Mouse (Mus musculus) heart, postnatal 36 days (tissue): Measurements from ENCODE around the gene Mad2l2. TPM values are rescaled to one million over a fixed set of nuclear protein-coding genes. Genes with fewer than 3 reads are reported as not detected.

ENCODE experiments used
- DNase-seq, 2 experiments: peaks; one replicate each; pipeline ENCODE4 v3.0.0; 2021 to 2022
- intact Hi-C: fragments of 180-260 bp; cut with DNase I; formaldehyde crosslinking; loops from one replicate; pipeline ENCODE4 v1.15.1; 2025
- total RNA-seq, 2 experiments: library from RNA; stranded (reverse); gene quantifications; 2 replicates each; pipeline ENCODE4 v1.2.3; 2021

Gene Mad2l2
- 10 to 100 TPM; 10.6 to 11.9 TPM for total RNA-seq

GRCm38 (mm10) chr4:148130133-148130532 lies at the start of gene Mad2l2:
Gene Mad2l2, plus strand, starts transcription at chr4:148130384.
- intact Hi-C loops, result no loop called here
- DNase-seq, result no peak

GRCm38 (mm10) chr4:148080597-148080973 lies 49.6 kb upstream of the Mad2l2 start:
- intact Hi-C loops, result loop anchor here (2.0 kb wide), 1 partner anchor 40 kb away; no protein-coding TSS in a partner anchor
- no peak for DNase-seq

GRCm38 (mm10) chr4:148081201-148081600 lies 49.0 kb upstream of the Mad2l2 start:
- no peak for DNase-seq
- intact Hi-C loops, result loop anchor here (2.0 kb wide), 1 partner anchor 40 kb away; no protein-coding TSS in a partner anchor

GRCm38 (mm10) chr4:148082257-148083044 lies 47.7 kb upstream of the Mad2l2 start:
- DNase-seq, result peak; percentile 61 to 68
- intact Hi-C loops, result no loop called here

- peak; percentile 41 to 57 for DNase-seq
- intact Hi-C loops, result no loop called here
These were observed 46.8 kb upstream of the Mad2l2 start for GRCm38 (mm10) chr4:148083176-148083899.

GRCm38 (mm10) chr4:148084261-148084714 lies 45.9 kb upstream of the Mad2l2 start:
- intact Hi-C loops, result no loop called here
- peak; percentile 55 to 63 for DNase-seq

- intact Hi-C loops, result no loop called here
- DNase-seq, result no peak
These were observed 44.9 kb upstream of the Mad2l2 start for GRCm38 (mm10) chr4:148085131-148085906.

- intact Hi-C loops, result no loop called here
- no peak for DNase-seq
These were observed 44.3 kb upstream of the Mad2l2 start for GRCm38 (mm10) chr4:148085907-148086305.

- peak; percentile 53 to 70 for DNase-seq
- intact Hi-C loops, result no loop called here
These were observed 42.9 kb upstream of the Mad2l2 start for GRCm38 (mm10) chr4:148087091-148087906.

- DNase-seq, result peak; percentile 97
- intact Hi-C loops, result no loop called here
These were observed 42.2 kb upstream of the Mad2l2 start, which contains the start of gene Agtrap for GRCm38 (mm10) chr4:148087907-148088527. Gene Agtrap, minus strand, starts transcription at chr4:148088031.

- intact Hi-C loops, result no loop called here
These were observed 41.0 kb upstream of the Mad2l2 start for GRCm38 (mm10) chr4:148089166-148089565.

GRCm38 (mm10) chr4:148091181-148091580 lies 39.0 kb upstream of the Mad2l2 start:
- DNase-seq, result no peak
- intact Hi-C loops, result no loop called here

More at GRCm38 (mm10) chr4:148089166-148089565, 41.0 kb upstream of the Mad2l2 start:
- no peak for DNase-seq

GRCm38 (mm10) chr4:148092551-148093271 lies 37.5 kb upstream of the Mad2l2 start:
- no peak for DNase-seq
- intact Hi-C loops, result no loop called here

- no peak for DNase-seq
- intact Hi-C loops, result no loop called here
These were observed 36.0 kb upstream of the Mad2l2 start for GRCm38 (mm10) chr4:148094161-148094560.

- DNase-seq, result no peak
- intact Hi-C loops, result no loop called here
These were observed 35.1 kb upstream of the Mad2l2 start for GRCm38 (mm10) chr4:148095081-148095480.

GRCm38 (mm10) chr4:148097936-148098335 lies 32.2 kb upstream of the Mad2l2 start:
- intact Hi-C loops, result no loop called here
- no peak for DNase-seq

GRCm38 (mm10) chr4:148098666-148099065 lies 31.5 kb upstream of the Mad2l2 start:
- intact Hi-C loops, result no loop called here
- DNase-seq, result no peak

GRCm38 (mm10) chr4:148101801-148102527 lies 28.2 kb upstream of the Mad2l2 start:
- intact Hi-C loops, result no loop called here
- peak; percentile 59 to 64 for DNase-seq
